Mouse (Mus musculus) cerebellum, postnatal 4 days (tissue): ENCODE measurements around the gene Rap1b.

Source experiments
- DNase-seq, 2 experiments: peaks; one replicate each; pipeline ENCODE4 v3.0.0; 2022; ENCODE audit warnings: low spot score in 2 of 2, mixed read lengths in 1 of 2

The Rap1b gene

DNA sequence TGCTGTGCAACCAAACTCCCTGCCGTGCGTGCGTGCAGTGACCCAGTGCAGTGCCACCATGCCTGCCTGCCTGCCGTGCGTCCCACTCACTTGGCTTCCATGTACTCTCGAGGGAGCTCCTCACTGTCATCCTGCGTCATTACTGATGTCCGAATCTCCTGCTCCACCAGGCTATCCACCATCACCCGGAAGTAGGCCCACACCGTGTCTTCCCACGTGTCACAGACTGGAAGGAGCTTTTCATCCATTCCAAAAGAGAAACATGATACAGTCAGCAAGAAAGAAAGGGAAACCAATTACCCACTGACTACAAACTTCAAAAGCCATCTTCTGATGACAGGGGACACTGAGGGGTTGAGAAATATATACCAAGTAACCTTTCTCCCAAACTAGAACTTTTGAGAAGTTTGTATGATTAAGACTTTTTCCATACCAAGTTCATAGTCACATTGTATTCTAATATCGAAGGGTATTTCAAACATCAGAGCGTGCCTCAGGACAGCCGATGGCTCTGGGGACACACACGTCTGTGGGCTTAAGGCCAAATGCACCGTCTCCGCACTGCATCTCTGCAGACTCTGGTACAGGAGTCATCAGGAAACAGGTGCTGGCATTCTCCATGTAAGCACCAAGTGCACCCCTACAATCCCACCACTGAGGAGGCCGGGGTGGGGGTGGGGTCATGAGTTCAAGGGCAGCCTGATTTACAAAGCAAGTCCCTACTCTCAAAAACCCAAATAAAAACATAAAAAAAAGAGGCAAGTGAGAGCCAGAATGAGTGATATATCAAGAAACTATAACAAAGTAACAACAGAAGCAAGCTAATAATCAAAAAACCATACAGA lies 75.3 kb downstream of the Rap1b start:
- DNase-seq, result no peak

DNA sequence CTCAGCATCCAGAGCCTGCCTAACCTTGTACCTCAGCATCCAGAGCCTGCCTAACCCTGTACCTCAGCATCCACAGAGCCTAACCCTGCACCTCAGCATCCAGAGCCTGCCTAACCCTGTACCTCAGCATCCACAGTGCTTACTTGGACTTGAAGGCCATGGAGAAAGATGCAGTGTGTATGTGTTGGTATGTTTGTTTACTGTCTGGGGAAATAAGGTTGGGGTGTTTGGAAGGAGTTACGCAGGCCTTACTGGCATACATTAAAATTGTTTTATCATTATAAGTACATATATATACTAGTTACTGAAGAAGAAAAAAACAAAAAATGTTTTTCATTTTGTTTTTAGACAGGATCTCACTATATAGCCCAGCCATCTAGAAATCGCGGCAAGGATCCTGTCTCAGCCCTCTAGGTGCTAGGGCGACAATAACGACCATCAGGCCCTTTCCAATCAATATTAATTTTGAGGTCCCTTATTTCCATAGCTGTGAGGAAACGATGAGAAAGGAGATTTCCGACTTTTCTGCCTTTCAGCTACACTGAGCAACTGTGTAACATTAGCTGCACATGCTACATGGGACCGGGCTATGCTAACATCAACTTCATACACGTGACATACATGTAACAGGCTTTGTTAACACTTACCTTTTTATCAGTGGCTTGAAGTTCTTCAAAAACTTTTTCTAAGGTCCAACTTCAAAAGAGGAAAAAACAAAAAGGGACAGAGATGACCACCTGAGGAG lies 76.1 kb downstream of the Rap1b start:
- no peak for DNase-seq

DNA sequence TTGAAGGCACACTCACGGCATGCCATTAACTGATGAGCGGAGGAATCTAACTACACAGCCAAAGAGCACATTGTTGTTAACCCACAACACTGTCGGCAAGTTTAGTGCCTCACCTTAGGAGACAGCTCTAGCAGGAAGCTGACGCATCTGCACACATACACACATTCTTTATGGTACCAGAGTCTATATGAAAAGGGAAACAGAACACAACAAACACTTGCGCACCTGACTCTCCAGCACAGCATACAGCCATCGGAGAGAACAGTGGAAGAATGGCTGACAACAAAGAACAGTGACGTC lies 77.7 kb downstream of the Rap1b start:
- no peak for DNase-seq

DNA sequence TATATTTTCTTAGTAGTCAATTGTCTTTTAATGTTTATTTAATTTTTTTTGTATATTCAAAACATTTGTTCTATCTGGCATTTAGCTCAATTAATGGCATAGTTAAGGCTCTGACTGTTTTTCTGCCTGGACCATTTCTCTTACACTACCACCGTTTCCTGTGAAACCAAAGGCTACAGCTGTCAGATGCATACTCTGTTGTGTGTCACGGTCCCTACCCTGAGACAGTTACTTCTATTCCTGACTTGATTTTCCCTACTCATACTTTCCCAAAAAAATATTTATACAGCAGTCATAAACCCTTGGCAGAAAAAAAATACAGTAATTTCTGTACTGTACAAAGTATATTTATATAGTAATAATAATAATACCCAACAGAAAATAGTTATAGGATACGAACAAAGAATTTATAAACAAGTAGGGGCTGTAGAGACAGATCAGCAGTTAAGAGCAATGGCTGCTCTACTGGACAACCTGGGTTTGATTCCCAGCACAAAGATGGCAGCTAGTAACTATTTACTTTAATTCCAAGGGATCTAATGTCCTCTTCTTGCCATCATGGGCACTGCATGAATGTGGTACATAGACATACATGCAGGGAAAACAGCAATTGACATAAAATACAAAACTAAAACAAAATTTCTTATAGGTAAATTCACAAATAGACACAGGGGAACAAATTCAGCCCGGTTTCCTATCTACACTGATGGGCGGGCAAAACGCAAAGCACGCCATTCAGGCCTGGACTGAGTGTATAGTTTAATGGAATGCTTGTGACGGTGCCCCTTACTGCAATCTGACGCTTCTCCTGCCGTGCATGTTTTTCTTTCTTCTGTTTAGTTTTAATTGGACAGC lies 78.3 kb downstream of the Rap1b start:
- no peak for DNase-seq

DNA sequence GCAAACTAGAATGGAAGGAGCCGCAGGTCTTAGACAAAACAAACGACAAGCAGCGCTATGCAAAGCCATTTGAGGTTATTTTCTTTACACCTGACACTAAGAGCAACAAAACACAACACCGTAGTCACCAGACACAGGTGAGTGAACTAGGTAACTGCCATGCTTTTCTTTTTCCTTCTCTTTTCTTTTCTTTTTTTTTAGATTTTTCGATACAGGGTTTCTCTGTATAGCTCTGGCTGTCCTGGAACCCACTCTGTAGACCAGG lies 79.0 kb downstream of the Rap1b start:
- DNase-seq, result no peak

DNA sequence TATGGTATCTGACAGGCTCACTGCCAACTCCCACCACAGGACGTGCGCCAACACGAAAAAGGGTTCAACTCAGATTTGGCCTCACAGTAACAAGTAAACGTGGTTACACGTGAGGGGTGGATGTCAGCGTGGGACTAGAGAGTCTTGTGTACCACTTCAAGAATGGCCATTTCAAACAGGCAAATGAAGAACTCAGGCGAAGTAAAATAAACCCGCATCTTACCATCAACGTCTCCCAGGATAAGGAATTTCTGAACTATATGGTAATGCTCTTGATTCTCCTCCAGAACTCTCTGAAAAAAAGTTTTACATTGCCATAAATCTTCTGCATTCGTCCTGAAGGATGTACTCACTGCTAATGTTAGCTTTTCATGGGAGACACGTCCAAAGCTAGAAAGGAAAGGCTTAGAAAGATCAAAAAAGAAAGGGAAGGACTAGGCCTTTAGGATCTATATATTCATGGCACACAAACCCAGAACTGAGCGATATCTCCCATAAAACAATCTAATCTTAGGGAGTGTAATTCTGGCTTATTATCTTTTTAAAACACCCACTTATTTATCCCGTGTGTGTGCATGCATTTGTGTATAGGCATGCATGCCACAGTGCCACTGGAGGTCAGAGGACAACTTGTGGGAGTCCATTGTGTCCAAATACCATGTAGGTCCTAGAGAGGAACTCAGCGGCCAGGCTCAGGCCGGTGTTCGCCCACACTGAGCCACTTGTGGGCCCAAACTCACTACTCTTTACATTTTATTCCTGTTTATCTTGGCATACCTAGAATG lies 79.5 kb downstream of the Rap1b start:
- DNase-seq, result no peak

DNA sequence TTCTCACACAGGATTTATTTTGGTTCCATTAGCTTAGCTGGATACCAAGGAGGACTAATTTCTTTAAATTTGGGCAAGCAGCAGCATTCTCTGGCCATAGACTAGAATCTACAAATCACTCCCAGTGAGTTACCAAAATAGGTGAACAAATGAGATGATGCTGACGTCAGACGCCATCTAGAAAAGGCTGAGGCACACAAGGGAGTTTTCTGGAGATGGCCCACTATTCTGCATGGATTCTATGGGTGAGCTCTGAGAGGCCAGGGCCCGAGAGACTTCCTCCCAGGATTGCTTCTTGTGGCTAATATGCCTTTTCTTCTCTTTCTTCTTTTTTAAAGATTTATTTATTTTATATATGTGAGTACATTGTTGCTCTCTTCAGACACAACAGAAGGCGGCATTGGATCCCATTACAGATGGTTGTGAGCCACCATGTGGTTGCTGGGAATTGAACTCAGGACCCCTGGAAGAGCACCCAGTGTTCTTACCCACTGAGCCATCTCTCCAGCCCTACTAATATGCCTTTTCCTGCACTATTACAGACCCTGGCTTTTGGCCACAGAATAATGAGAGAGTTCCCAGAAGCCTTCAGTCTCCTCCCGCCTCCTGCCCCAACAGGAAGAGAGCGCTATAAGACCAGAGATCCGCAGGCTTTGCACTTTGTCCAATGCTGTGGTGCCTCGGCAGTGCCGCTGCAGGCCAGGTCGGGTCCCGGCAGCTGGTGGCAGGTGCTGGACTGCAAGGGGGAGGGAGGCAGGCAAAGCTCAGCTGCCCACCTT lies 80.5 kb downstream of the Rap1b start:
- DNase-seq, result no peak

DNA sequence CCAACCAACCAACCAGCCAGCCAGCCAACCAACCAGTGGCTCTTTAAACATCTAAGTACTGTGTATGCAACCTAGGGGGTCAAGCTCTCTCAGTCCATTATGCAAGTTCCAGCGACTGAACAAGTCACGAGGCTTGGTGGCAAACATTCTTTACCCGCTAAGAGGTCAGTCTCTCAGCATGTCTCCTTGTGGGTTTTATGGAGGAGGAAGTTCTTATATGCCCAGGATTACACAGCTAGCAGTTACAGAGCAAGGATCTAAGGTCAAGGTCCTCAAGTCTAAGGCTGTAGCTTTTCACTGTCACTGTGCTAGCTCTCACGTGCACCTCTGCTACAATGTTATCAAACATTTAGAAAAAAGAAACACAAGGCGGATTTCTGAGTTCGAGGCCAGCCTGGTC lies 81.2 kb downstream of the Rap1b start:
- no peak for DNase-seq
